In genomic region chr10:11280235-11280577, GRCm38 (mm10) we compare ENCODE assay signal across 8 mouse cellular contexts. TPM values are rescaled to one million over a fixed set of nuclear protein-coding genes. Genes with fewer than 3 reads are reported as not detected.
DNase-seq lines count a peak whose midpoint lies in the region; ATAC-seq lines count a peak whose summit lies in the region.

No protein-coding gene starts in this region.

- ATAC-seq in heart, embryonic 14.5 days (ENCODE audit: insufficient number of reproducible peaks, insufficient read depth, low FRiP score, low read depth), result 0 out of 2 replicates have a peak, but pooled peaks have one; percentile 0
- peak; percentile 0; the same call in 1 of the 2 replicates for ATAC-seq in midbrain, embryonic 12.5 days (ENCODE audit: low FRiP score, low read depth)

- H3K4me1 ChIP-seq in heart, embryonic 14.5 days (ENCODE audit: control insufficient read depth in 2 of 2, insufficient read depth in 2 of 2, low read length in 2 of 2), result peaks cover 5% of the 10 kb centered on the region in 2 experiments; a peak in 3 of 4 replicates
- H3K4me1 ChIP-seq in hindbrain, embryonic 10.5 days (replicated peaks), result peaks cover 11% of the 10 kb centered on the region; the same call in 1 of the 2 replicates
- H3K4me1 ChIP-seq in midbrain, embryonic 12.5 days, result peaks cover 4% of the 10 kb centered on the region; the same call in 1 of the 2 replicates

- no peaks in the 10 kb centered on the region for H3K36me3 ChIP-seq in heart, embryonic 14.5 days (ENCODE audit: control insufficient read depth, insufficient read depth, low read length)
- H3K36me3 ChIP-seq in hindbrain, embryonic 10.5 days, result peaks cover 7% of the 10 kb centered on the region
- no peaks in the 10 kb centered on the region for H3K36me3 ChIP-seq in midbrain, embryonic 12.5 days

- H3K27me3 ChIP-seq in heart, embryonic 14.5 days (ENCODE audit: control insufficient read depth, insufficient read depth, low read length), result no peaks in the 10 kb centered on the region
- H3K27me3 ChIP-seq in hindbrain, embryonic 10.5 days (ENCODE audit: insufficient read depth, poor library complexity, severe bottlenecking), result no peaks in the 10 kb centered on the region
- no peaks in the 10 kb centered on the region for H3K27me3 ChIP-seq in midbrain, embryonic 12.5 days

- H3K27ac ChIP-seq in heart, embryonic 14.5 days (replicated peaks in 1 of 2; ENCODE audit: control insufficient read depth in 1 of 2, insufficient read depth in 1 of 2, low read depth in 2 of 2, low read length in 2 of 2), result peak overlapping the region; percentile 98 to 100
- peak overlapping the region; percentile 99 for H3K27ac ChIP-seq in hindbrain, embryonic 10.5 days
- H3K27ac ChIP-seq in midbrain, embryonic 12.5 days (replicated peaks), result peak overlapping the region; percentile 96

- no peak for DNase-seq in heart, postnatal 14 days
- DNase-seq in adipocyte (ENCODE audit: low spot score), result peak; percentile 63
- DNase-seq in hindbrain, embryonic 10.5 days (ENCODE audit: low spot score), result no peak
- no peak for DNase-seq in retina, postnatal 1 day
- no peak for DNase-seq in layer of hippocampus, postnatal 36 days
- no peak for DNase-seq in kidney, postnatal 25 days

- no peaks in the 10 kb centered on the region for H3K9me3 ChIP-seq in heart, embryonic 14.5 days (ENCODE audit: control insufficient read depth, low read length)
- no peaks in the 10 kb centered on the region for H3K9me3 ChIP-seq in hindbrain, embryonic 10.5 days
- 0 out of 2 replicates have a peak, but pooled peaks cover 2% of the 10 kb centered on the region for H3K9me3 ChIP-seq in midbrain, embryonic 12.5 days

- H3K4me2 ChIP-seq in heart, embryonic 14.5 days (ENCODE audit: low read length), result peak overlapping the region; percentile 94
- peak overlapping the region; percentile 90 for H3K4me2 ChIP-seq in midbrain, embryonic 12.5 days (replicated peaks)

- intact Hi-C loops in heart, postnatal 14 days (cut with DNase I), result loop anchor here (2.0 to 5.0 kb wide), 3 partner anchors 63 to 131 kb away; partner anchors contain the start of genes Epm2a and Shprh

- peak overlapping the region; percentile 74 to 99 for H3K4me3 ChIP-seq in heart, embryonic 14.5 days (ENCODE audit: control insufficient read depth in 1 of 2, insufficient read depth in 1 of 2, low read depth in 1 of 2, low read length in 2 of 2)
- H3K4me3 ChIP-seq in hindbrain, embryonic 10.5 days, result peak overlapping the region; percentile 94
- peak overlapping the region; percentile 80 for H3K4me3 ChIP-seq in midbrain, embryonic 12.5 days

- peak overlapping the region; percentile 99 for H3K9ac ChIP-seq in heart, embryonic 14.5 days (ENCODE audit: low read length)
- peak overlapping the region; percentile 93 for H3K9ac ChIP-seq in midbrain, embryonic 12.5 days (replicated peaks)

- WGBS in heart, embryonic 14.5 days, result under 1% methylated on average over 6 of the region's 6 CpGs
- WGBS in hindbrain, embryonic 10.5 days, result 6% methylated on average over 6 of the region's 6 CpGs
- WGBS in midbrain, embryonic 12.5 days, result 6% methylated on average over 6 of the region's 6 CpGs

RNA-seq across cellular contexts. Expression of gene Fbxo30, which starts 0.9 kb away (rescaled TPM):
- polyA plus RNA-seq in heart, embryonic 14.5 days (2014; fragmentation: Nextera tagmentation; extraction: Ambion mirVana), result 33.5 and 36.8 TPM in 2 replicates
- total RNA-seq in heart, postnatal 14 days (2021), result 10 to 100 TPM; 26.1 to 27.4 TPM
- polyA plus RNA-seq in hindbrain, embryonic 10.5 days (2016; fragmentation: Nextera tagmentation; extraction: Ambion mirVana), result 35.5 and 48.4 TPM in 2 replicates
- polyA plus RNA-seq in midbrain, embryonic 12.5 days (2016; fragmentation: Nextera tagmentation; extraction: Ambion mirVana), result 51.0 and 53.5 TPM in 2 replicates
- total RNA-seq in layer of hippocampus, postnatal 36 days (2021), result 10 to 100 TPM; 10.1 to 10.3 TPM
